Mouse (Mus musculus) lung, postnatal 0 days (tissue): ENCODE measurements around the gene Kcnk18.

Source experiments
- CTCF ChIP-seq: IDR thresholded peaks from 2 replicates; pipeline ENCODE4 v1.5.1; 2016; ENCODE audit warnings: antibody characterized with exemption, mild to moderate bottlenecking
- EP300 ChIP-seq: IDR thresholded peaks from 2 replicates; pipeline ENCODE4 v1.6.1; 2016; ENCODE audit warnings: antibody characterized with exemption, mild to moderate bottlenecking, control low read depth

GRCm38 (mm10) chr19:59191123-59191505, 27.9 kb upstream of the Kcnk18 start:
- TF ChIP-seq CTCF, result no peak
- no peak for TF ChIP-seq EP300
